Mouse (Mus musculus): ENCODE results near the gene Gtf3c1.

The Gtf3c1 gene

GRCm38 (mm10) chr7:125620077-125620476 is 87.5 kb downstream of the Gtf3c1 start:
- no peak for DNase-seq (ENCODE audit: low spot score)

GRCm38 (mm10) chr7:125618016-125618415 is 89.6 kb downstream of the Gtf3c1 start:
- no peak for DNase-seq (ENCODE audit: low spot score)

- no peak for DNase-seq (ENCODE audit: low spot score)
These were observed 92.1 kb downstream of the Gtf3c1 start for GRCm38 (mm10) chr7:125615453-125615852.

GRCm38 (mm10) chr7:125613579-125613978 is 94.0 kb downstream of the Gtf3c1 start:
- DNase-seq (ENCODE audit: low spot score), result no peak

GRCm38 (mm10) chr7:125608183-125608688 is 99.3 kb downstream of the Gtf3c1 start:
- no peak for DNase-seq (ENCODE audit: low spot score)

GRCm38 (mm10) chr7:125607384-125608182 is 100.0 kb downstream of the Gtf3c1 start:
- DNase-seq (ENCODE audit: low spot score), result no peak

GRCm38 (mm10) chr7:125606265-125607164 is 101.1 kb downstream of the Gtf3c1 start:
- no peak for DNase-seq (ENCODE audit: low spot score)

- DNase-seq (ENCODE audit: low spot score), result no peak
These were observed 101.8 kb downstream of the Gtf3c1 start for GRCm38 (mm10) chr7:125605725-125606139.

- DNase-seq (ENCODE audit: low spot score), result no peak
These were observed 102.9 kb downstream of the Gtf3c1 start for GRCm38 (mm10) chr7:125604362-125605319.

- no peak for DNase-seq (ENCODE audit: low spot score)
These were observed 104.4 kb downstream of the Gtf3c1 start, which contains the start of gene Il21r for GRCm38 (mm10) chr7:125603185-125603631. TSS of gene Il21r (plus strand) at chr7:125603429.

- no peak for DNase-seq (ENCODE audit: low spot score)
These were observed 105.6 kb downstream of the Gtf3c1 start for GRCm38 (mm10) chr7:125601821-125602448.

- no peak for DNase-seq (ENCODE audit: low spot score)
These were observed 106.3 kb downstream of the Gtf3c1 start for GRCm38 (mm10) chr7:125601280-125601670.

- no peak for DNase-seq (ENCODE audit: low spot score)
These were observed 106.8 kb downstream of the Gtf3c1 start for GRCm38 (mm10) chr7:125600612-125601279.

- no peak for DNase-seq (ENCODE audit: low spot score)
These were observed 107.4 kb downstream of the Gtf3c1 start for GRCm38 (mm10) chr7:125600136-125600535.

- DNase-seq (ENCODE audit: low spot score), result no peak
These were observed 108.1 kb downstream of the Gtf3c1 start for GRCm38 (mm10) chr7:125599373-125599973.

- DNase-seq (ENCODE audit: low spot score), result no peak
These were observed 109.8 kb downstream of the Gtf3c1 start for GRCm38 (mm10) chr7:125597516-125598347.

- DNase-seq (ENCODE audit: low spot score), result no peak
These were observed 110.5 kb downstream of the Gtf3c1 start for GRCm38 (mm10) chr7:125597083-125597482.

- DNase-seq (ENCODE audit: low spot score), result no peak
These were observed 111.2 kb downstream of the Gtf3c1 start for GRCm38 (mm10) chr7:125596406-125596805.

GRCm38 (mm10) chr7:125593831-125594230 is 113.7 kb downstream of the Gtf3c1 start:
- no peak for DNase-seq (ENCODE audit: low spot score)

All from ovary, postnatal 10 days (tissue).